Mouse (Mus musculus): ENCODE data around the gene Gm20773. TPM values are rescaled to one million over a fixed set of nuclear protein-coding genes. Genes with fewer than 3 reads are reported as not detected.
"Not testable (repeated sequence)": the region's sequence is repeated elsewhere in the genome, so short reads cannot be mapped to it uniquely, and the experiment has no call there.

Gene Gm20773
- not detected in 2 replicates for polyA plus RNA-seq (2016; fragmentation: Nextera tagmentation; extraction: Ambion mirVana)

- H3K4me3 ChIP-seq; H3K9me3 ChIP-seq (replicated peaks); H3K27ac ChIP-seq (replicated peaks); H3K36me3 ChIP-seq; H3K27me3 ChIP-seq (ENCODE audit: low read depth, poor library complexity, severe bottlenecking); DNase-seq (ENCODE audit: low spot score); H3K4me1 ChIP-seq: not testable (repeated sequence)
- no CpG with 5 or more reads among the region's 1 CpGs for WGBS
These were observed at the start of gene Gm20773 for GRCm38 (mm10) chrY:13493726-13494125. Gm20773 (plus strand) TSS chrY:13494026.

- not testable (repeated sequence) for H3K27me3 ChIP-seq (ENCODE audit: low read depth, poor library complexity, severe bottlenecking); H3K4me3 ChIP-seq; H3K36me3 ChIP-seq; H3K27ac ChIP-seq (replicated peaks); H3K9me3 ChIP-seq (replicated peaks); DNase-seq (ENCODE audit: low spot score); H3K4me1 ChIP-seq
- 83% methylated on average over 1 of the region's 3 CpGs for WGBS
These were observed 28.3 kb upstream of the Gm20773 start, which contains the start of gene Gm21866 for GRCm38 (mm10) chrY:13465479-13465878. Gm21866 (minus strand) TSS chrY:13465579.

Other genes with a start within 250 kb of the Gm20773 start
- gene Gm21440, start 241.6 kb upstream of the Gm20773 start, polyA plus RNA-seq (2016; fragmentation: Nextera tagmentation; extraction: Ambion mirVana): not detected in 2 replicates
- gene Gm21454, start 241.6 kb upstream of the Gm20773 start, polyA plus RNA-seq (2016; fragmentation: Nextera tagmentation; extraction: Ambion mirVana): not detected in 2 replicates
- gene Gm21725, start 145.0 kb upstream of the Gm20773 start, polyA plus RNA-seq (2016; fragmentation: Nextera tagmentation; extraction: Ambion mirVana): not detected in 2 replicates
- gene Gm21866, start 28.4 kb upstream of the Gm20773 start, polyA plus RNA-seq (2016; fragmentation: Nextera tagmentation; extraction: Ambion mirVana): not detected in 2 replicates